Mouse (Mus musculus) layer of hippocampus, adult 9-10 months (tissue): ENCODE measurements around the gene Dock8.

Source experiments
- DNase-seq: peaks from one replicate; pipeline ENCODE4 v3.0.0; 2022; ENCODE audit warnings: low spot score

Gene Dock8

DNA sequence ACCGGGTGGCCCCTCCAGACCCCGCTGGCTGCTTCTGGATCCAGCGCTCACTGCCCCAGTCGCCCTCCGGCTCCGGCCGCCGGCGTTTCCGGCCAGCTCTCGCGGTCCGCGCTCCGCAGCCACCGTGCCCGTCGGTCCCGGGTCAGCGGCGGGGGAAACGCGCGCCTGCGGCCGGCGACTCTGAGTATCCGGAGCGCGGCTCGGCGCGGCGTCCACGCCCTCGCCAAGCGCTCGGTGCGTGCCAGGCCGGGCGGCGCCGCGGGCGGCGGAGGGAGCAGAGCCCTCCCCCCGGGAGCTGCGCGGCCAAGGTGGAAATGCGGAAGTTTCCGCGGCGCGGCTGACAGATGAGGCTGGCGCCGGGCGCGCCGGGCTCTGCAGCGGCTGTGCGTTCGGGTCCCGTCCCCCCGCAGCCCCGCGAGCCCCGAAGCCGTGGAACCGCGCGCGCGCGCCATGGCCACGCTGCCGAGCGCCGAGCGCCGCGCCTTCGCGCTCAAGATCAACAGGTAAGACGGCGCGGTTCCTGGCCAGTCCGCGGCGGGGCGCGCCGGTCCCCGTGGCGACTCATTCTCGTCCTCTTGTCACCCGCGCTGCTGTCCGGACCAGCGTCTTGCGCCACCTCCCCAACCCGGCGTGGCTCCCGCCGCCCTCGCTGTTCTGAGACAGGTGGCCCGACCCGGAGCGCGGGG is at the start of gene Dock8:
TSS of gene Dock8 (plus strand) at position 334 of the 686 bp plus-strand sequence.
- no peak for DNase-seq

DNA sequence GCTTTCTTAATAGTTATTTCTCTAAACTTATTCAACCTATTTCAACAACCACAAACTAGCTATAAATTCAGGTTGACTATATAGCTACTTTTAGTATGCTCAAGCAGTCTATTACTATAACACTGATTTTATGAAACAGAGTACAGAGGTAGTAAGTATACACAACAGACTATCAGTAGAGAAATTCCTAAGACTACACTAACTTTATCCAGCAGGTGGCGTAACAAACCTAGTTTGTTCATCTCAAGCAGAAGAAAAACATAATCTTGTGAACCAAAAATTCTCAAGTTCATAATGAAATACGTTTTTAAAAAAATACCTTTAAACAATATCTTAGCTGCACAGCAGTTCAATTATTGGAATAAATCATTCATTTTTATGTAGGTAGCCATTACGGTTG is 40.8 kb upstream of the Dock8 start:
- DNase-seq, result peak; percentile 59

DNA sequence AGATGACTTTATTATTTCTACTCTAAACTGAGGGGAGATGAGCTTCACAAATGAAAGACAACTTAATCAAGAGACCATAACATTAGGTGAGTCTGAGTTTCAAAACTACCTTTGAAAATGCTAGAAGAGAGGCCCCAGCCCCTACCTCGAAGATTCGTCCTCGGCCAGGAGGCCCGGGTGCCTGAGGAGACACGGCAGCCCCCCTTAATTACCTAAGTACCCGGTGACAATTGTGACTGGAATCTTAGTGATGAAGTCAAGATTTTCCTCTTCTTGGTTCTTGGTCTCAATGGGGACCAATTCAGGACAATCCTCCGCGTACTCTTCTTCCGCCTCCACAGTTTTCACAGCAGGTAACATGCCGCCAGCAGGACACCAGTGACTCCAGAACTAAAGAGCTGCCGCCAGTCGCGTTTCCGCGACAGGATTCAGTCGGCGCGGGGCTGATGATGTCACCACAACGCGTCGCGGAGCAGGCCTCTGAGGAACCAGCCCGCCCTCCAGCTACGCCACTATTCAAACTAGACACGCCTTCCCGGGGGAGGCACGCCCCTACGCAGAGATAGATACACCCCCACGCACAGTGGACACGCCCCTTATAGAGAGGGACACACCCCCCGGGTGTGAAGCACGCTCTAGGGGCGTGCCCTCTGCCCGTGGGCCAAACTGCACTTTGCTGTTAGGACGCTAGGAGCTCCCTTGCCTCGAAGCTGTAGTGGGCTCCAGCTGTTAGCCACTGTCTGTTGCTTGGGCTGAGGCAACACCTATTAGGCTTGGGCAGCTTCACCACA is 38.0 kb upstream of the Dock8 start, which contains the start of gene Cbwd1:
TSS of gene Cbwd1 (minus strand) at position 439 of the 791 bp plus-strand sequence.
- DNase-seq, result peak; percentile 97

DNA sequence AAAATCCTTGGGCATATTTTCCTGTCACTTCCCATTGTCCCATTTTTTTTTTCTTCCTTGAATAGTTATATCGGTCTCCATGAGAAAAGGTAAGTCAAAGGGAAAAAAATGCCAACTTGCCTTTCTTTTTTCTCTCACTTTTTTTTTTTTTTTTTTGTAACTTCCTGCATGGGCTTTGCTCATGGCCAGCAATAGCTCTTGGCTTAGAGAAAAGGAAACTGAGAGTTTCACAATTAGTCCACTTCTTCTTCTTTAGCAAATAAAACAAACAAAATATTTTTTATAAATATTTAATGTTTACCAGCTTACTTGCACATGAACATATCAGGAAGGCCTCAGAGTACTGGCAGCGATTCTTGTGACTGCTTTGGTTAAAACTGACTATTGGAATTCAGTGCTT is 33.1 kb upstream of the Dock8 start:
- no peak for DNase-seq

DNA sequence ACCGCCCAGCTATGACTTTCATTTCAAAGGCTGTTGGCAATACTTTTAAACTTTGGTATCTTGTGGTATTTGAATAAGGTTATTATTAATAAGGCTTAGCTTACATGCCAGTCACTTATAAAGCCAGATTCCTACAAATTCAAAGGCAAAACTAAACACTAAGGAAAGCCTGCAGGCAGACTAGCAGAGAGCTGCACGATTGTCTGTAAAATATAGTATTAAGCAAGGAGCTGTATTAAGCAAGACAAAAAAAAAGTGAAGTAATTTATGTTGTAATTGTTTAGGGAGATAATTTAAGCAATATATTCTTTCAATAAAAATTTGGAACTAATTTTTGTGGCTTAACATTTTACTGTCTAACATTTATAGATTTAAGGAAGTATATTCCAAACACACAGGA is 32.4 kb upstream of the Dock8 start:
- no peak for DNase-seq

DNA sequence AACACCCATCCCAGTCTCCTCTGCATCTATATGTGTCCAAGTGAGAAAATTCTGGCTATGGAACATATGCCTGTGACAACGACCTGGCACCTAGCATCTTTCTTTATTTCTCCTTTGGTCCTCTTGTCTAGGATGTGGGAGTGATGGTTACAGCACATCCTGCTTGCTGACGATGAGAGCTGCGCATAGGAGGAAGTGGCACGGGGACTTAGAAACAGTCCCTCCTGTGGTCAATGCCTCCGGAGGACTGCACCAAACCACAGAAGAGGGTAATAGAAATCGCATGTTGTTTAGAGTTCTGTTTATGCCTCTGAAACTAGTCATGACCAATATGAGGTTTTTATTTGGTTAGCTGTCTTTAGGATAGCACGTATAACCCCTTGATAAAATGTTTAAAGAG is 28.0 kb upstream of the Dock8 start:
- DNase-seq, result no peak

DNA sequence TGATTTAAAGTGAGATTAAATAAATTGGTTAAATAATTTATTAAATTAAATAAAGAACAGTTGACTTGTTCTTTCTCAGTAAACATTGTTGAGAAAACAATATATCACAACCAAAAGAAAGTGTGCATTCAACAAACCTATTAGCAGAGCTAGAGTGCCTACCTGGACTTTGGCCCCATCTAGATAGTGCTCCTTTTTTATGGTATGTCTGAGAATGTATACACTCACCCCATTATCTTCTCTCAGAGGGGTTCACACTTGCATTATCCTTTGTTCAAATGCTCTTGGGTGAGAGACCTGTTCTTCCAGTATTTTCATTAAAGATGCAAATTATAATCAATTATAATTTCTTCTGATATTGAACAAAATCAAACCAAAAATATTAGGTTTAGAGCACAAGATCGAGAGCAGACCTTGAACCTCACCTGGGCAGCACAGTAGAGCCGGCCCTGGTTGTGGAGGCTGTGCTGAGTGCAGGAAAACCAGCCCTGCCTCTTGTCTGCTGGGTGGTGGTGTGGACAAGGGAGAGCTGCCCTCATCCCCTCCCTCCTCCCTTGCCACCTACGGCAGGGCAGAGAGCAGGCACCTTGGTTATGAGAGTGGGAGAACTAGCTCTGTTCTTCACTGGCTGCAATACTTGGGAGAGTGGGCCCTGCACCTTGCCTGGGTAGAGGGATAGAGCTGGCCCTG is 26.5 kb upstream of the Dock8 start:
- DNase-seq, result no peak

DNA sequence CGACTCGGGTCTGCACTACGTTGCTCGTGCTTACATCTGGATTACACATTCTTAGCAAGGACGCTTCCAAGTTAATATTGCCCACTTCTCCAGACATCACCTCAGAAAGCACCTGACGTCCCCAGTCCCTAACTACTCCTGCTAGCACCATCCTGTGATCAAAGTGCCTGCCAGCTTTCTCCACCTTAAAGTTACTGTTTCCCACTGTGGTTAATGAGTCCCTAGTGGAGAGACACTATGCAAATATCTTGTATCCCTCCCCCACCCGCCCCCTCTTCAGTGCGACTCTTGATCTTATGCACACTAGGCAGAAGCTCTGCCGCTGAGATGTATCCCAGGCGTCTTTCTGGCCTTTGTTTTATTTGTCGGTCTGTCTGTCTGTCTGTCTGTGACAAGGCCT is 21.3 kb upstream of the Dock8 start:
- DNase-seq, result no peak

DNA sequence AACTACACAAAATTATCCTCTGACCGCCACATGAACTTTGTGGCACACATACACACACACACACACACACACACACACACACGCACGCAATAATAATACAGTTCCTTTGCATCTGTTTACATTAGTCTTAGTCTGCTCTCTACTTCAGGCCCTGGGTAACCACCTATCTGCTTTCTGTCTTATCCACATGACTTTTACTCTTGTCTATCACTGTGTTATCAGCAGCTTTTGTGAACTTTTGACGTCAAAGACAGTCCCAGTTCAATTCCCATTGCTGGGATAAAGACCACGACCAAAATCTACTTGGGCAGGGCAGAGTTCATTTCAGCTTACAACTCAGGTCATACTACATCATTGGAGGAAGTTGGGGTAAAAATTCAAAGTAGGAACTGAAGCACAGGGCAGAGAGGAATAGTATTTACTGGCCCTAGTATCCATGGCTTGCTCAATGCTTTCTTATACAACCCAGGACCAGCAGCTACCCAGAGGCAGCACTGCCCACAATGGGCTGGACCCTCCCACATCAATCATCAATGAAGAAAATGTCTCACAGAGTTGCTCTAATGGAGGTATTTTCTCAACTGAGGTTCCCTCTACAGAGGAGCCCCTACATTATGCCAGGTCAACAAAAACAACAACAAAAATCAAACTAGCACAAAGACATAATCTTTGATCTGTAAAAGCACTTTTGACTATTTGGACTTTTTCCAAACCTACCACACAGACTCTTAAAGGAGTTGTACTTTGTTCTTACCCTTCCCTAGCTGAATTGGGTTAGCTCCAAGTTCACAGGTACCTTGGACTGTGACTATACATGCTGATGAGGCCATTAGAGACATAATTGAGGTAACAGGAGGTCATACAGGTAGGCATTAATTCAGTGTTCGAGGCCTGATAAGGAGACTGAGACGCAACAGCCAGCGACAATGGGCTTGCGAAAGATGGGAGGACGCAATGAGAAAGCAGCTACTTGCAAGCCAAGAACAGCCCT is 20.2 kb upstream of the Dock8 start:
- no peak for DNase-seq

DNA sequence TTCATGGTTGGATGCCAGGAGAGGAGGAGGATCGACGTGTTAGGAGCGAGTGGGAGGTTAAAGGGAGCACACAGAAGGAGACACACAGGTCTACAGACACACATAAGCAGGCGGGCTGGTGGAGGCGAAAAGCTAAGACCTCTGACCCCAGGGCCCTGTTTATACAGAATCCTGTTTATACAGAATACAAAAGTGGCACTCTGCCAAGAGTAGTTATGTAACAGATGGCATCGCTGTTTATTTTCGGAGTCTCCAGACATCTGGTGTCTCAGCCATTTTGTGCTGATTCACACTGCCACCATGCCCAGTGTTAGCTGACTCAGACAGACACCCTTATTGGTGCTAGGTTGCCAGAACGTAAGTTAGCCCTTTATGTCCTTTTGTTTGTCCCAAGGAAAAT is 18.0 kb upstream of the Dock8 start:
- DNase-seq, result peak; percentile 71

DNA sequence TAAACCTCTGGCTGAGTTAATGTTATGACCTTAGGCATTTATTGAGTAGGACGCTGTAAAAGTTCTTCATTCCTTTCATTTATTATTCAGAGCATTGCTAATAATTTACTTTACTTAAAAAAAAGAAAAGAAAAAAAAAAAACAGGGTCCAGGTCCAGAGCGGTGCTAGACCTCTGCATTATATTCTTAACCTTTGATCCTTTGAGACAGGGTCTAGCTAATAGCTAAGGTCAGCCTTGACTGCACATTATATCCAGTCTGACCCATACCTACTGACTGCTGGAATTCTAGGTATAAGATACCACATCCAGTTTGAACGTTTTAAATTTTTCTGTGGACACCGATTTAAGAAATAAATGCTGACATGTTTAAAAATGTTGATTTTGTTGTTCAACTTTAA is 16.3 kb upstream of the Dock8 start:
- DNase-seq, result no peak

DNA sequence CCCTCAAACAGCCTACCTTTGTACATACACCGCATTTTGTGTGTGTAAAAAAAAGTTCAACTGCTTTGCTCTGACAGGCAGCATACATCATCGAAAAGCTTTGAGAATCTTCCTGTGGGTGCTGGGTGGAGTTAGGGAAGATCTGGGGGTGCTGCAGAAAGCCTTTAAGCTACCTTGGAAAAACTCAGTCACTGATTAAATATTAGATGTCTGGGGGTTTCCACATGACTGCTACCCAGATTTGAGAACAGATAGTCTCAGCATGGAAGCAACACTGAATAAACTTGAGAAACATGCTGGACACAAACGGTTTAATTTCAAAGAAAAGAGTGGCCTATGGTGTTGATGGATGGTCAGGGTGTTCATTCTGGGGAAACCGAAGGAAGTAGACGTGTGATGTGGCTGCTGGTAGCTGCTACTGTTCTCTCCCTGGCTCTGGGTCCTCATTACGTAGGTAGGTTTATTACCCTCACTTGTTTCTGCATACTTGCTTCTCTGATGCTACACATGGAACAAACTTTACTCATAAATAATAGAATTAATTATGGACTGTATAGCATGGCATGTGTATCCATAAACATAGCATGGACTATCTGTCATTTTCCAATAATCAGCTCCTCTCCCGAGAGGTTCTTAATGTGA is 15.4 kb upstream of the Dock8 start:
- no peak for DNase-seq

DNA sequence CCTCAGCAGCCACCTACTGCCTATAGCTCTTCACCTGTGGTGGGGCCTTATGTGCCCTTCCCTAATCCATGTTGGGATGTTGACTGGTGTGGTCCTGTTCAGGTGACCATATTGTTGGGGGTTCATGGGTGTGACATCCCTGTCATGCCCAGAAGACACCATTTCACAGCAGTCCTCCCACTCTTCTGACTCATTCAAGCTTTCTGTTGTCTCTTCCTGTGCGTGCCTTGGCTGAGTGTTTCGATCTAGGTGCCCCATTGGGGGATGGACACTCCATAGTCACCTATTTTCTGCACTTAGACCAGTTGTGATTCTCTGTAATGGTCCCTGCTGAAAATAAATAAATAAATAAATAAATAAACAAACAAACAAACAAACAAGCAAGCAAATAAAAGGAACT is 14.3 kb upstream of the Dock8 start:
- DNase-seq, result no peak

DNA sequence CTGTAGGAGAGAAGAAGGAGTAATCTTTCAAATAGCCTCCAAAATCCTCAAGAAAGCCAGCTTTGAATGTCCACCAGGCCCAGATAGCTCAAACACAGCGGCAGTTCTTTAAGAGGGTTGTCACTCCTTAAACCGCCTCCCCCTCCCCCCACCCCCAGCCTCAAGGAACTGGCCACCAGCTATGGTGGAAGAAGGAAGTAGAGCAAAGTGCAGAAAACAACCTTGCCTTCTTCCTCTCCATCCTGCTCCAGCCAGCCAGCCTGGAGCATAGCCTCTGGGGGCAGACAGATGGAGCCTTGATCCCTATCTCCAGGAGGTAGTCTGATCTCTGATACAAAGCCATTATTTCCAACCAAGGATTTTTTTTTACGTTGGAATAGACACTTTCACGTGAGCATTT is 12.0 kb upstream of the Dock8 start:
- DNase-seq, result no peak

DNA sequence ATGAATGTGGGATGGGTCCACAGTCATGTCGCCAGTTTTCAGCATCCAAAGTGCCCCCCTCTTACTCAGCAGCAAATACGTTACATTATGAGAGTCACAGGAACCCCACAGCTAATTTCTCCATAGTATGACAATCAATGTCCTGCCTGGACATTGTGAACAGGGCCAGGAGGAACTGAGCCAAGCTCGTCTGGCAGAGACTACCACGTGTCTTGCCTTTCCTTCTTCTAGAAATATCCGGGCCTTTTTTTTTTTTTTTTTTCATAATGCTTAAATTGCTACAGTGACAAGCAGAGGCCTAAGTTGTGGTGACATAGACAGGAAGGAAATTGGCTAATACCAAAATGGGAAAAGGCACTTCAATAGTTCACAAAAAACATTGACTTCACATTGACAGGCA is 10.5 kb upstream of the Dock8 start:
- no peak for DNase-seq

DNA sequence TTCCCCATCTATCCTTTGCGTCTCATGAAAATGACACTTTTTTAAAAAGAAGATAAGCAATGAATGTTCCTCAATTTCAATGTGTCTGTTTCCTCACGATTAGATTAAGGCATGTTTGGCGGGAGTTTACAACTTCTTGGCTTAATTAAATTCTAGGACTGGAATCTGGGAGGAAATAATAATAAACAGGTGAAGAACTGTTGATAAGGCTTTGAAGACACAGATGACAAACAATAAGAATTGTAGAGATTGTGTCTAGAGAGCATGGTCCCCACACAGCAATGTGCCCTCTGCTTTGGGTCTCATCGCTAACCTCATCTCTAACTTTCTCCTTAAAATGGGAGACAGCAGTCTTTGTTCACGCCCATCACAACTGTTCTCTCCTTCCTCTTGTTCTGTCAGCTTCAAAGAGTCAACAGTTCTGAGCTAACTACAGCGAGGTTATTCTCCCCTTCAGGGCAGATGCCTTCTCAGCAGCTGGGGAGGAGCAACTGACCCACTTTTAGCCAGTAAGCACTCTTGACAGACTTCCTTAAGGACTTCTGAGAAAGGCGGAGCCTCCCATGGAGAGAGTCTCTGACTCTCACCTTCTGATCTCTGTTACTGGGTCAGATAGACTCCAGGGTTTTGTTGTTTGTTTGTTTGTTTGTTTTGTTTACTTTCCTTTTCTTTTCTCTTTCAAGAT is 9.1 kb upstream of the Dock8 start:
- DNase-seq, result no peak

DNA sequence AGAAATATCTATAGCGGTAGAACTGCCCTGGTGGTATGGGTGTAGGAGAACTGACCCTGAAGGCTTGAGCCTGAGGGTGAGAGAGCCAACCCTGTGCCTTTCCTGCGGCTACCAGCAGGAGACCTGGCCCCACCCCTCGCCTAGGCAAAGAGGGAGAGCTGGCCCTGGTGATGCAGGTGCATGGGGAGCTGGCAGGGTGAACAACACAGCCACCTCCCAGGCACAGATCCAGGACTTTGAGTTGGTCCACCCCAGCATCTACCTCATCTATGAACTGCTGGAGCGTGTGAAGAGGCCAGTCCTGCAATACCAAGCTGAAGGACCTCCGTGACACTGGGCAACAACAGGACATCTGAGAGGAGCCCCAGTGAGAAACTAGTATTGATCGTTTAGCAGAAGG is 5.8 kb upstream of the Dock8 start:
- no peak for DNase-seq

DNA sequence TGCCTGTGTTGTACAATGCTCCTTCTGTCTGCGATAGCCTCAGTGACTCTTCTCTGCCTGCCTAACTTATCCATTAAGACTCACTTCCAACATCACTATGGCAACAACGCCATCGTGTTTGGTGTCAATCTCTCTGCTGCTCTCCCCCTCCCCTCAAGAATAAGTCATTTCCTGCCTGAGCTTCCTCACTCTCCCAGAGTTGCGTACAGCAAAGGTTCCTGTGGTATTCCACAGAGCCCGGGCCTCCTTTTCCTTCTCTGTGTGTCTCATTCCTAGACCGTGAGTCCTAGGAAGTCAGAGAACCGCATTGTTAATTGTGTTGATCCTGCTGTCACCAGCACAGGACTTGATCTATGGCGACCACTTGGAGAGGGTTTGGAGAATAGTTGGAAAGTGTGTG is 4.4 kb upstream of the Dock8 start:
- DNase-seq, result no peak

DNA sequence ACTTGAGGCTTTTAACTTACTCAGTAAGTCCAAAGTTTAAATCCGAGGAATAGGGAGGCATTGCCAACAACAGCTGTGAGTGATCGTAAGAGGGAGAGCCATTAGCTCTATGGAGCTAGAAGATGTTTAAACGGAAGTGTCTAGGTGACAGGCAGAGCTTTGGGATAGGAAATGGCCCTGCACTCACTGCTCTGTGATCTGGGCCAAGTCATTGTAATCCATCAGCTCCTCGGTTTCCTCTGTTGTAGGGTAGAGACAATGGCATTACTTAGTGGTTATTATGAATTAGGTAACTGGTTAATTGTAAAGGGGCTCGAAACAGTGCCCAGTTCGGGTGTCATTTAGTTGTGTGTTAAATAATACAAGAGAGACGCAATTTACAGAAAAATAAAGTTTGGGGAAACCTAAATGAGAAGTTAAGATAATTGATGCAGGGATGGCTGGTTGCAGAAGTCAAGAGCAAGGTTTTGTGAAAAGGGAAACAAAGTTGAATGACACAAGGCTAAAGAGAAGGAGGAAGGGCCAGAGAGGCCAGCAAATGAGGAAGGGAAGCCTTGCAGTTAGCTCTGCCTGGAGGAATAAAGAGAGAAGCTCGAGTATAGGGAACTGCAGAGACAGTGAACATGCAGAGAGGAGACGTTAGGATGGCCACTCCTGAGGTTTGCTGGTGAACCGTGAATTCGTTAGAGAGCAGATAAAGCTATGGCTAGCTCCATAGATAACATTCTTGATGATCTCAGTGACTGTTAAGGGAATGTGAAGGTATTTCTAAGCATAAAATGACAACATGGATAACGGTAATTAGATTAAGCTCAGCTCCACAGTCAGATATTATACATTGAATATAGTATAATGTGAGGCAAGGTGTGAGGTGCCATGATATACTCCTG is 2.3 kb upstream of the Dock8 start:
- DNase-seq, result no peak

DNA sequence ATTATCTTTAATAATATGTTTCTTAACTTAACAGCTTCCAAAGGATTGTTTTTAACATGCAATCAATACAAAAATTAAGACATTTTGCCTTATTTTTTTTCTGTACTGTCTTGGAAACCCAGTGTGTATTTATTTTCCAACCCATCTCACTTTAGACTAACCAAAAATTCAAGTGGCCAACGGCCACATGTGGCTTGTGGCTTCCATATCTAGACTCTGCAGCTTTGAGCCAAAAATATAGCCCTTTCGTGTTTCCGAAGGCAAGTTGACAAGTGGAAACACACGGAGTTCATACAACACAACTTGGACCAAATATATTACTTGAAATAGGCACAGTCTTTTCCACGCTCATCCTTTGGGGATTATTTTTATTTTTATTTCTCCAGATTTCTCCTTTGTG is 773 bp upstream of the Dock8 start:
- DNase-seq, result no peak
